Mouse (Mus musculus) bone marrow, adult 2 months (tissue): ENCODE data around the gene Pafah1b1. TPM values are rescaled to one million over a fixed set of nuclear protein-coding genes. Genes with fewer than 3 reads are reported as not detected.

Experiments used
- H3K27ac ChIP-seq: fragments of 200-500 bp; 2 replicates; pipeline ENCODE4 v1.5.1; 2012; ENCODE audit warnings: low read depth, mild to moderate bottlenecking, control low read depth, inconsistent platforms, low read length; ENCODE audit not compliant: control insufficient read depth, poor library complexity, insufficient read depth
- H3K4me1 ChIP-seq: fragments of 200-500 bp; 2 replicates; pipeline ENCODE4 v1.6.1; 2011; ENCODE audit warnings: low read length; ENCODE audit not compliant: control insufficient read depth, insufficient read depth
- H3K4me3 ChIP-seq: fragments of 200-500 bp; replicated peaks from 2 replicates; pipeline ENCODE3; 2011; ENCODE audit warnings: mild to moderate bottlenecking, low read depth, low read length, control low read depth; ENCODE audit not compliant: control insufficient read depth
- CTCF ChIP-seq: fragments of 200-500 bp; IDR thresholded peaks from 2 replicates; pipeline ENCODE4 v1.5.1; 2011; ENCODE audit warnings: low read length, control low read depth; ENCODE audit not compliant: control insufficient read depth, insufficient read depth
- POLR2A ChIP-seq: fragments of 200-500 bp; IDR thresholded peaks from 2 replicates; pipeline ENCODE4 v1.6.1; 2011; ENCODE audit warnings: low read depth, mild to moderate bottlenecking, control low read depth, low read length, borderline replicate concordance; ENCODE audit not compliant: control insufficient read depth
- WGBS: fragments of 180-500 bp; shearing (Covaris S2); methylation state at CpG from one replicate; pipeline ENCODE4 v1.1.7; 2018; 5-methylcytosine and 5-hydroxymethylcytosine counted together
- polyA plus RNA-seq: library from polyadenylated mRNA; stranded (reverse); fragments of >200 nt; gene quantifications from 2 replicates; pipeline ENCODE4 v1.2.4, GENCODE M21; 2011; ENCODE audit warnings: low replicate concordance; ENCODE audit not compliant: missing spikeins, insufficient read depth, insufficient read length

Gene Pafah1b1
- polyA plus RNA-seq, 1 experiment: 33.6 TPM

GRCm38 (mm10) chr11:74734917-74735316 lies 10.4 kb upstream of the Pafah1b1 start:
- H3K4me3 ChIP-seq: no peak overlapping the region
- TF ChIP-seq POLR2A (no peak), CTCF (no peak)
- H3K27ac ChIP-seq: no peak overlapping the region
- H3K4me1 ChIP-seq: no peaks in the 10 kb centered on the region
- 55% methylated on average over 7 of the region's 7 CpGs for WGBS

- WGBS: 92% methylated on average over 5 of the region's 5 CpGs
- no peak for TF ChIP-seq CTCF
- no peak for TF ChIP-seq POLR2A
- no peak overlapping the region for H3K4me3 ChIP-seq
Measured at GRCm38 (mm10) chr11:74725181-74725580, 711 bp upstream of the Pafah1b1 start.

DNA sequence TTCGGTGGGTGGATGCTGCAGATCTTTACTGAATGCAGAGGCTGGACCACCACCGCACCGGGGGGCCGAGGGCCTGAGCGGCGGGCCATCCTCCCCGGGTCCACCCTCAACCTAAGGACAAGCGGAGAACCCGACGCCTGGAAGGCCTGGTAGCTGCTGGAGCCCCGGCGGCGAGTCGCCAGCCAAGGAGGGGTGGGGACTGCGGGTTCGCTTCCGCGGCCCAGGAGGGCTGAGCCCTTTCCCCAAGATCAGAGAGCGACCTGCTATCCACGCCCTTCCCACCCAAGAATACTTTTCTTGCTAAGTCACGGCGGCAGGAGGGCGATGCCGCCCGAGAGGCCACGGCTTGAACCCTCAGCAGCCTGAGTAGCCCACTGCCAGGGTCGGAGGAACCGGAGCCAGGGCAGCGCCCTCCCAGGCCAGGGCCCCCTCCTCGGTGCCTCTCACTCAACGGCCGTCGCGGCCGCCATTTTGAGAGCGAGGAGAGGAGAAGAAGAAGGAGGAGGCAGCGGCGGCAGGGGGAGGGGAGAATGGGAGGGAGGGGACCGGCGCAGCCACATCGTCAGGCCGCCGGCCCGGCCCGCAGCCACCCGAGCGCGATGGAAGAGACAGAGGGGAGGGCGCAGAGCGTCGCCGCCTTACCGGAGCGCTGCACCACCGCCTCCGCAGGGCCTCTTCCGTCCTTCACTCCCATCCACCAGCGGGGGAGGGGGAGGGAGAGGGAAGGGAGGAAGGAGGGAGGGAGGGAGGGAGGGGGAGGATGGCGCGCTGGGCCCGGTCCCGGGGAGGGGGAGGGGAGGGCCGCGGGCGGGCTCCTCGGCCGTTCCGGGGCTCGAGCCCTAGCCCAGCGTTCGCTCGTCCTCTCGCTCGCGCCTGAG lies 874 bp downstream of the Pafah1b1 start:
- Histone ChIP-seq H3K27ac (peak overlapping the region; percentile 99), H3K4me3 (peak overlapping the region; percentile 92), H3K4me1 (no peaks in the 10 kb centered on the region; the same call in 1 of the 2 replicates)
- WGBS: under 1% methylated on average over 55 of the region's 75 CpGs
- peak; percentile 38; the same call in 1 of the 2 replicates for TF ChIP-seq POLR2A
- no peak for TF ChIP-seq CTCF

More at GRCm38 (mm10) chr11:74725181-74725580, 711 bp upstream of the Pafah1b1 start:
- H3K4me1 ChIP-seq: no peaks in the 10 kb centered on the region; the same call in 1 of the 2 replicates
- no peak overlapping the region for H3K27ac ChIP-seq

- 24% methylated on average over 3 of the region's 3 CpGs for WGBS
- no peak overlapping the region for H3K27ac ChIP-seq
- peak overlapping the region; percentile 4 for H3K4me3 ChIP-seq
- no peaks in the 10 kb centered on the region; the same call in 1 of the 2 replicates for H3K4me1 ChIP-seq
- TF ChIP-seq CTCF (no peak), POLR2A (no peak)
Measured at GRCm38 (mm10) chr11:74721971-74722370, 2.5 kb downstream of the Pafah1b1 start.

GRCm38 (mm10) chr11:74721141-74721540 lies 3.3 kb downstream of the Pafah1b1 start:
- Histone ChIP-seq H3K27ac (no peak overlapping the region), H3K4me3 (no peak overlapping the region), H3K4me1 (no peaks in the 10 kb centered on the region; the same call in 1 of the 2 replicates)
- no peak for TF ChIP-seq POLR2A
- TF ChIP-seq CTCF: no peak
- 63% methylated on average over 2 of the region's 2 CpGs for WGBS

GRCm38 (mm10) chr11:74720668-74721067 lies 3.8 kb downstream of the Pafah1b1 start:
- no peak overlapping the region for H3K4me3 ChIP-seq
- H3K27ac ChIP-seq: no peak overlapping the region
- H3K4me1 ChIP-seq: no peaks in the 10 kb centered on the region; the same call in 1 of the 2 replicates
- 49% methylated on average over 1 of the region's 1 CpGs for WGBS
- no peak for TF ChIP-seq CTCF
- no peak for TF ChIP-seq POLR2A

DNA sequence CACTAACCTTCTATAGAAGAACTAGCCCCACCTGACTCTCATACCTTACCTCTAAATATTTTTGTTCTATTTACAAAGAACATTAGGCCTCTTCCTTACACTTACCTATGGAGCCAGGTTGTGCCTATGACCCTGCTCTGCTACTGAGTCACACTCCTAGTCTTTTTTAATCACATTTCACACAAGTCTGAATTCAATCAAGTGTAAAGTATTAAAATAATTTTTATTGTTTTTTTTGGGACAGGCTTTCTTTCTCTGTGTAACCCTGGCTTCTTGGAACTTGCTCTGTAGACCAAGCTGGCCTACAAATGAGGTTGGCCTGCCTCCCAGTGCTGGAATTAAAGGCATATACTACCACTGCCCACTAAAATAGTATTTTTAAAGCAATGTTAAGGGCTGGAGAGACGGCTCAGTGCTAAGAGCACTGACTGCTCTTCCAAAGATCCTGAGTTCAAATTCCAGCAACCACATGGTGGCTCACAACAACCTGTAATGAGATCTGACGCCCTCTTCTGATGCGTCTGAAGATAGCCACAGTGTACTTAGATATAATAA lies 8.4 kb downstream of the Pafah1b1 start:
- 81% methylated on average over 3 of the region's 3 CpGs for WGBS
- H3K27ac ChIP-seq: no peak overlapping the region
- no peak for TF ChIP-seq CTCF
- TF ChIP-seq POLR2A: no peak
- no peak overlapping the region for H3K4me3 ChIP-seq
- peaks cover 1% of the 10 kb centered on the region; the same call in 1 of the 2 replicates for H3K4me1 ChIP-seq

DNA sequence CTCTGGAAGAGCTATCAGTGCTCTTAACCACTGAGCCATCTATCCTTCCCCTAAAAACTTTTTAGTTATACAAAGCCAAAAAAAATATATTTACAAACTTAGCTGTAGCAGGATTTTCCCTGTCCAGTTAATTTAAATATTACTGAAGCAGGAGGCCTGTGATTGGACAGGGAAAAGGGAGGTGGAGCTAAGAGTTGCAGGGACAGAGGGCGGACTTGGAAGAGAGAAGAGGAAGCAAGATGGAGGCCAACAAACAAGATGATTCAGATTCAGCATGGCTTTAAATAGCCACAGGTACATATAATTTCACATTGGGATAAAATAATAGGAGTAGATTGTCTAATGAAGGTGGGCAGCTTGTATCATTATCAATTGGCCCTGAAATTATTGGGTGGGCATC lies 13.8 kb downstream of the Pafah1b1 start:
- TF ChIP-seq POLR2A (no peak), CTCF (no peak)
- 75% methylated on average over 1 of the region's 1 CpGs for WGBS
- Histone ChIP-seq H3K27ac (no peak overlapping the region), H3K4me1 (peaks cover 1% of the 10 kb centered on the region; the same call in 1 of the 2 replicates), H3K4me3 (no peak overlapping the region)
